Mouse (Mus musculus): ENCODE measurements around the gene Spred2. TPM values are rescaled to one million over a fixed set of nuclear protein-coding genes. Genes with fewer than 3 reads are reported as not detected.

The Spred2 gene
- 2.4 and 3.1 TPM in 2 replicates for polyA plus RNA-seq (2012; rRNA removed)

DNA sequence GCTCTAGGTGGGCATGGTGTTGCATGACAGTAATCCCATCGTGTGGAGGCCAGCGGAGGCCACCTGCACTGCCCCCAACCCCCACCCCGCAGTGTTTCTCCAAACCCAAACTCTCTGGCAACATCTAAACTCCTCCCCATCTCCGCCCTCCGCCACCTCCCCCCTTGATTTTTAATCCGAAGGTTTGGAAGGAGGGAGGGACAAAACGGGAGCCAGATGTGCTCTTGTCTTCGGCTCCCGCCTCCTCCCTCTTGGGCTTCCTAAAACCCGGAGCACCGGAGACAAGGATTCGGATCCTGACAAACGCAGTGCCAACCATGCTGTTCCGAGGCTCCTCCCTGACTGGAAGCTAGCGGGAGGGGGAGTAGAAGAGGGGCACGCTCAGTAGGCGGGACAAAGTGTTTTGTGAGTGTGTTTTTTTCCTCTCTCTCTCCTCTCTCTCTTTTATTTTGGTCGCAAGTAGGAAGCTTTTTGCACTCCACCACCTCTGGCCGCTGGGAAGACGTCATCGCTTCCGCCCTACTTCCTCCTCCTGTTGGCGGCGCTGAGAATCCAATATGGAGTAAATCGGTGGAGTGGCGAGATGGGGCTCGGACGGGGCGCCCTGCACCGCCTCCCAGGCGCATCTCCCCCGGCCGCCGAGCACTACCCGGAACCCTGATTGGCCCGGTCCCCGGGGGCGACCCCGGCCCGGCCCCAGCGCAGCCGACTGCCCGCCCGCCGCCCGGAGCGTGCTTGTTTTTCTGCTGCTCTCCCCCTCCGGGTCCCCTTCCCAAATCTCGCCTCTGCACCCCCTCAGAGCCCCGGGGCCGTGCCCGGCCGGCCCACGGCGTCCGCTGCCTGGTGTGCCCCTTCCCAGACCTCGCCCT is at the start of gene Spred2:
Spred2 (plus strand) TSS at position 488 of the 869 bp plus-strand sequence.

Other genes with a start within 250 kb of the Spred2 start
- 33.8 and 34.1 TPM in 2 replicates for gene Actr2, start 188.5 kb downstream of the Spred2 start, polyA plus RNA-seq (2012; rRNA removed)